Mouse (Mus musculus) kidney, adult 2 months (tissue): ENCODE measurements around the gene Lcn5.

Experiments
- CTCF ChIP-seq: fragments of 200-500 bp; conservative IDR thresholded peaks from 2 replicates; pipeline ENCODE4 v1.5.1; 2011; ENCODE audit warnings: low read depth, mild to moderate bottlenecking, control low read depth, low read length, moderate library complexity, mixed read lengths; ENCODE audit not compliant: insufficient read depth, insufficient read length
- POLR2A ChIP-seq: fragments of 200-500 bp; IDR thresholded peaks from one replicate; pipeline ENCODE4 v1.6.1; 2011; ENCODE audit warnings: low read depth, low read length, control low read depth

DNA sequence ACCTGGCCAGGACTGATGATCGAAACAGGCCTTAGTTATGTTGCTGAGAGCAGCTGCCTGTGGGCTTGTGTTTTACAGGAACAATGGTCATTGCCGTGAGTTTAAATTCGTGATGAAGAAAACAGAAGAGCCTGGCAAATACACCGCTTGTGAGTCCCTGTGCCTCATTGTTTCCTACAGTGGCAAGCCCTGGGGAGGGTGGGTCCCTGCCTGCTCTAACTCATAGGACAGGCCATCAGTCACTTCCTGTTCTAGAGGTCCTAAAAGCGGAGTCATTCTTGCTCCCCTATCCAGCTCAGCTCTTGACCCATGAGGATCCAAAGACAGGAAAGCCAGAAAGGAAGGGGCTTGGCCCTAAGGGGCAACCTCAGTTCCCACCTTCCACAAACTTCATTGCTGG lies 43.2 kb downstream of the Lcn5 start:
- TF ChIP-seq CTCF = no peak
- no peak for TF ChIP-seq POLR2A
